Mouse (Mus musculus) embryonic facial prominence, embryonic 15.5 days (tissue): ENCODE results near the gene Ryr2. TPM values are rescaled to one million over a fixed set of nuclear protein-coding genes. Genes with fewer than 3 reads are reported as not detected.
"Not testable (repeated sequence)": the region's sequence is repeated elsewhere in the genome, so short reads cannot be mapped to it uniquely, and the experiment has no call there.

Experiments used
- ATAC-seq: fragments of 200-750 bp; cut with Nextera tagmentation; 2 replicates; pipeline ENCODE4 v1.8.0; 2017; ENCODE audit warnings: low read depth, moderate TSS enrichment; ENCODE audit not compliant: insufficient number of reproducible peaks, low FRiP score, low TSS enrichment
- H3K27ac ChIP-seq: fragments of 300-500 bp; sonication (generic); replicated peaks from 2 replicates; pipeline ENCODE4 v1.5.1; 2015; ENCODE audit warnings: mild to moderate bottlenecking, inconsistent platforms
- H3K27me3 ChIP-seq: fragments of 300-500 bp; sonication (generic); 2 replicates; pipeline ENCODE4 v1.6.1; 2015; ENCODE audit warnings: inconsistent platforms
- H3K36me3 ChIP-seq: fragments of 300-500 bp; sonication (generic); 2 replicates; pipeline ENCODE4 v1.6.1; 2015; ENCODE audit warnings: mild to moderate bottlenecking, inconsistent platforms
- H3K4me1 ChIP-seq: fragments of 300-500 bp; sonication (generic); 2 replicates; pipeline ENCODE4 v1.6.1; 2015; ENCODE audit warnings: inconsistent platforms
- H3K4me2 ChIP-seq: fragments of 300-500 bp; sonication (generic); replicated peaks from 2 replicates; pipeline ENCODE4 v1.6.1; 2015; ENCODE audit warnings: mild to moderate bottlenecking, inconsistent platforms
- H3K4me3 ChIP-seq: fragments of 300-500 bp; sonication (generic); replicated peaks from 2 replicates; pipeline ENCODE4 v1.5.1; 2015; ENCODE audit warnings: mild to moderate bottlenecking, inconsistent platforms
- H3K9ac ChIP-seq: fragments of 300-500 bp; sonication (generic); 2 replicates; pipeline ENCODE4 v1.6.1; 2015; ENCODE audit warnings: inconsistent platforms
- H3K9me3 ChIP-seq: fragments of 300-500 bp; sonication (generic); replicated peaks from 2 replicates; pipeline ENCODE4 v1.6.1; 2016; ENCODE audit warnings: inconsistent platforms
- WGBS: fragments of 180-500 bp; shearing (Covaris S2); methylation state at CpG from one replicate; pipeline ENCODE4 v1.1.7; 2015; 5-methylcytosine and 5-hydroxymethylcytosine counted together
- polyA plus RNA-seq: library from polyadenylated mRNA; unstranded; fragments of >200 nt; fragmentation: Nextera tagmentation; extraction: Ambion mirVana; gene quantifications from 2 replicates; pipeline ENCODE4 v1.2.1, GENCODE M21; 2015

Gene Ryr2
- polyA plus RNA-seq, 1 experiment from 2014 or later, result 0.56 TPM

DNA sequence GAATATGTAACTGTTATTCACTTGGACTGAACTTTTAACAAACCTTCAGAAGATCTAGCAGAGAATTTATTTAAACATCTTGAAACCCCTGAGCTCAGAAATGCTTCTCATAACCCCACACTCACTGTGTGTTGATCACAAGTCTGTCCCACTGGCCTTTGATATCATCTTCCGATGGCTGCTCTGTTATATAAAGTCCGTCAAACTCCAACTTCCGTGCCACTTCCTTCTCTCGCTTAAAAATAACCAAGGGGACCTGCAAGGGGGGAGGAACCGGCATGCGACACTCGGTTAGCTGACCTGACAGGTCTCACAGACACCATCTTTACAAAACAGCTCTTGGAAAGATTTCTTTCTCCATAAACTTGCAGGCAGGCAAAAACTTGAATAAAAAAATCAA lies 521.5 kb downstream of the Ryr2 start:
- no peak for ATAC-seq
- 66% methylated on average over 7 of the region's 7 CpGs for WGBS

DNA sequence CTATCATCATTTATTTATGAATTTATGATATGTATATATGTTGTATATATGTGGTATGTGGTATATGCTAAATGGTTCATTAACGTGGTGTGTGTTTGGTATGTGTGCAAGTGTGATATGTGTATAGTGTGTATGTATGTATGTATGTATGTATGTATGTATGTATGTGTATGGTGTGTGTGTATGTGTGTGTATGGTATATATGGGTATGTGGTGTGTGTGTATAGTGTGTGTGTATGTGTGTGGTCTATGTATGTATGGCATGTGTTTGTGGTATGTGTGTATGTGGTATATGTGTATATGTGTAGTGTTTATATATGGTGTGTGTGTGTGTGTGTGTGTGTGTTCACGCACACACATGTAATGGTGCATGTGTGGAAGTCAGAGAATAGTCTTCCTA lies 534.2 kb downstream of the Ryr2 start:
- Histone ChIP-seq H3K4me2 (no peak overlapping the region), H3K9me3 (no peaks in the 10 kb centered on the region), H3K4me3 (no peak overlapping the region), H3K36me3 (no peaks in the 10 kb centered on the region), H3K9ac (no peak overlapping the region), H3K4me1 (no peaks in the 10 kb centered on the region), H3K27ac (no peak overlapping the region), H3K27me3 (no peaks in the 10 kb centered on the region)
- WGBS, result 46% methylated on average over 2 of the region's 2 CpGs
- ATAC-seq, result no peak

More for the DNA sequence above, 521.5 kb downstream of the Ryr2 start:
- Histone ChIP-seq H3K36me3 (no peaks in the 10 kb centered on the region), H3K4me2 (no peak overlapping the region), H3K27ac (no peak overlapping the region), H3K4me1 (no peaks in the 10 kb centered on the region), H3K9ac (no peak overlapping the region), H3K9me3 (no peaks in the 10 kb centered on the region), H3K27me3 (no peaks in the 10 kb centered on the region), H3K4me3 (no peak overlapping the region)

- H3K4me1 ChIP-seq, result no peaks in the 10 kb centered on the region
- no peaks in the 10 kb centered on the region for H3K9me3 ChIP-seq
- H3K27ac ChIP-seq, result no peak overlapping the region
- no peaks in the 10 kb centered on the region for H3K27me3 ChIP-seq
- no peaks in the 10 kb centered on the region for H3K36me3 ChIP-seq
- no peak overlapping the region for H3K9ac ChIP-seq
- no peak overlapping the region for H3K4me3 ChIP-seq
- H3K4me2 ChIP-seq, result no peak overlapping the region
- no peak for ATAC-seq
These were observed 539.4 kb downstream of the Ryr2 start for GRCm38 (mm10) chr13:11567376-11567775.

DNA sequence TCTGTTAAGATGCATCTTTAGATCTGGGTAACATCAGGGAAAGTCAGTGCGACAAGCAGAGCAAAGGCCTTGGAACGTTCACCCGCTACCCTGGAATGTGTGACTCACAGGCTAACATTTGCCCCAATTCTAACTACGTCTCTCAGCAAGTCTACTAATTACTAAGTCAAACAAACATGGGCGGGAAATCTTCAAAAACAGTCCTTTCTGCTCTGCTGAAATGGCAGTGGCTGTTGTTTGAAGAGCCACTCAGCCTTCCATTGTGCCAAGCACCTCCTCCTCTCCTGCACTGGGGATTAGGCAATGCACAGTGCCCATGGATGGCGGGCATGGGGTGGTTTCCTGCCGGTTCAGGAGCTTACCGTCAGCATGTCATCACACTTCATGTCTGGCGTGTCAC lies 540.3 kb downstream of the Ryr2 start:
- Histone ChIP-seq H3K4me2 (no peak overlapping the region), H3K4me3 (no peak overlapping the region), H3K4me1 (no peaks in the 10 kb centered on the region), H3K36me3 (no peaks in the 10 kb centered on the region), H3K9me3 (no peaks in the 10 kb centered on the region), H3K27me3 (no peaks in the 10 kb centered on the region), H3K27ac (no peak overlapping the region), H3K9ac (no peak overlapping the region)
- no peak for ATAC-seq
- WGBS, result 60% methylated on average over 9 of the region's 9 CpGs

DNA sequence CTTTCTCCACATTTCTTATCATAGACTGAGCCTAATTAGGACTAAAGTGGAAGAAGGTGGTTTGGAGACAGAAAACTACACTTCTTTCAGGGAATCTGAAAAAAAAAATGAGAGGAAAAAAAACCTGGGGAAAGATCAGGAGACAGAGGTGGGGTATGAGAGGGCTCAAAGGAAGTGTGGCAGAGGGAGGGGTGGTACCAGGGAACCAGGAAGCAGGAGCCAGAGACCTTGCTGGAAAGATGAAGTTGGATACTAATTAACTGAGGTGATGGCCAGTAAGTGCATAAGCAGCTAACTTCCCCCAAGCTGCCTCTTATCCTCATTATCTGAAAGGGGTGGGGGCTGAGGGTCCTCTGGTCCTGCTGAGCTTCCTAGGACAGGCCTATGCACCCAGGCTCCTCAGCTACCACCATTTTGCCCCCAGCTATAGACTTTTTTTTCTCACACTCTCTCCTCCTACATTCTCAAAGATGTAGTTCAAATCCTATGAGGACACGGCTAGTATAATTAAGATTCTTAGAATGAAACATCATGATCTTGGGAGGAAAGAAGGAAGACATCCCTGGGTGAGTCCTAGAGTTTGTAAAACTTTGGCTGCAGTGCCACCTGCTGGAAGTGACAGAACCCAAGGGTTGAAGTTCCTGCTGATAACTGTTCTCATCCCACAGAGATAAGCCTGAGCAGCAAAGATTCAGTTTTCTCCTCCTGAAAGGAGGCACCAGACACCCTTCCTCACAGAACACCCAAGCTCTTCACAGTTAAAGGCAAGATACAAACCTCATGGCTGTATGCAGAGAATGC lies 543.3 kb downstream of the Ryr2 start:
- 13% methylated on average over 1 of the region's 1 CpGs for WGBS
- H3K4me2 ChIP-seq, result no peak overlapping the region

GRCm38 (mm10) chr13:11549644-11550043 lies 557.1 kb downstream of the Ryr2 start:
- Histone ChIP-seq H3K9me3 (no peaks in the 10 kb centered on the region), H3K27me3 (no peaks in the 10 kb centered on the region), H3K4me3 (no peak overlapping the region), H3K9ac (no peak overlapping the region), H3K4me2 (no peak overlapping the region), H3K4me1 (no peaks in the 10 kb centered on the region), H3K27ac (no peak overlapping the region), H3K36me3 (no peaks in the 10 kb centered on the region)
- no peak for ATAC-seq
- 87% methylated on average over 3 of the region's 3 CpGs for WGBS

More for the DNA sequence above, 543.3 kb downstream of the Ryr2 start:
- Histone ChIP-seq H3K36me3 (no peaks in the 10 kb centered on the region), H3K27me3 (no peaks in the 10 kb centered on the region), H3K4me3 (no peak overlapping the region), H3K9ac (no peak overlapping the region), H3K27ac (no peak overlapping the region), H3K4me1 (no peaks in the 10 kb centered on the region), H3K9me3 (no peaks in the 10 kb centered on the region)
- ATAC-seq, result no peak

- not testable (repeated sequence) for H3K27ac ChIP-seq, ATAC-seq, H3K4me3 ChIP-seq, H3K9ac ChIP-seq, H3K4me2 ChIP-seq, H3K9me3 ChIP-seq, H3K27me3 ChIP-seq, H3K4me1 ChIP-seq, H3K36me3 ChIP-seq
- WGBS, result 66% methylated on average over 15 of the region's 15 CpGs
These were observed 557.6 kb downstream of the Ryr2 start for GRCm38 (mm10) chr13:11549136-11549535.

DNA sequence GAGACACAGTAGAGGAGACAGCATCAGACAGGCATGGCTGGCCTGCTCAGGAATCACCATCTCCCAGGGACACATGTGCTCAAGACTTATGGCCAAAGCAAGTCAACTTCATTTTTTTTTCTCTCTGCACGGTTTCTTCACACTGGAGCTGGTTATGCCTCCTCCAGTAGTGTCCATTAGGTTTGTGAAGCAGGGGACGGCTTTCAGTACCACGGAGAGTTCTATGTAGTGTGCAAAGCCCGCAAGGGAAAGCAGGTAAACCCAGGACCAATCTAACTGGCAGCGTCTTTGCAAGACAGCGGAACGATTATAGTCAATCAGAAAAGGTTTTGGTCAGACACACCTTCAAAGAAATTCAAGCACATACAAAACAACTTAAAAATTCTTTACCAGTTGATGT lies 560.9 kb downstream of the Ryr2 start:
- 30% methylated on average over 7 of the region's 7 CpGs for WGBS
- no peaks in the 10 kb centered on the region for H3K4me1 ChIP-seq
- H3K27ac ChIP-seq, result no peak overlapping the region
- H3K4me2 ChIP-seq, result no peak overlapping the region
- no peaks in the 10 kb centered on the region for H3K27me3 ChIP-seq
- H3K9me3 ChIP-seq, result no peaks in the 10 kb centered on the region
- H3K9ac ChIP-seq, result no peak overlapping the region
- H3K4me3 ChIP-seq, result no peak overlapping the region
- no peaks in the 10 kb centered on the region for H3K36me3 ChIP-seq
- no peak for ATAC-seq

DNA sequence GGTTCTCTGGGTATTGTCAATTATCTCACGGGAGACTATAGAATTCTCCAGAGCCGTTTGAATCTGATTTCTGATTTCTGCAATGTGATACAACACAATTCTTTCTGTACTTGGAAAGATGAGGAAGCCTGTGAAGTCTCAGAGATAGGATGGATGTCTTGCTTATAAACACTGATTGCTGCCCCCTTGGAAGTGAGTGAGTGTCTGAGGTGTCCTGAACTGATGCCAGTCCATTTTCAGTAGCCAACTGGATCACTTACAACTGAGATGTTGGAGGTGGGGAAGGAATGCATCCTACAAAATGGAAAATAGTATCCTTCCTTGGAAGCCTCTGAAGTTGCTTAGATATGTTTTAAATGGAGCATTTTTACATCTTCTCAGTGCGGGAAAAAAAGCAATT lies 564.2 kb downstream of the Ryr2 start:
- Histone ChIP-seq H3K4me2 (no peak overlapping the region), H3K27ac (no peak overlapping the region), H3K4me1 (no peaks in the 10 kb centered on the region), H3K27me3 (no peaks in the 10 kb centered on the region), H3K9me3 (no peaks in the 10 kb centered on the region), H3K36me3 (no peaks in the 10 kb centered on the region), H3K9ac (no peak overlapping the region), H3K4me3 (no peak overlapping the region)
- no peak for ATAC-seq
- WGBS, result 70% methylated on average over 3 of the region's 3 CpGs

GRCm38 (mm10) chr13:11536851-11537250 lies 569.9 kb downstream of the Ryr2 start:
- H3K27me3 ChIP-seq, result no peaks in the 10 kb centered on the region
- no peaks in the 10 kb centered on the region for H3K36me3 ChIP-seq
- no peak overlapping the region for H3K9ac ChIP-seq
- ATAC-seq, result no peak
- H3K4me3 ChIP-seq, result no peak overlapping the region
- H3K9me3 ChIP-seq, result no peaks in the 10 kb centered on the region
- WGBS, result 44% methylated on average over 1 of the region's 1 CpGs
- no peaks in the 10 kb centered on the region for H3K4me1 ChIP-seq
- no peak overlapping the region for H3K4me2 ChIP-seq
- H3K27ac ChIP-seq, result no peak overlapping the region

- H3K4me1 ChIP-seq, result no peaks in the 10 kb centered on the region
- no peak for ATAC-seq
- H3K27me3 ChIP-seq, result no peaks in the 10 kb centered on the region
- no peak overlapping the region for H3K9ac ChIP-seq
- WGBS, result 79% methylated on average over 3 of the region's 3 CpGs
- no peak overlapping the region for H3K27ac ChIP-seq
- H3K4me3 ChIP-seq, result no peak overlapping the region
- no peaks in the 10 kb centered on the region for H3K9me3 ChIP-seq
- no peak overlapping the region for H3K4me2 ChIP-seq
- no peaks in the 10 kb centered on the region for H3K36me3 ChIP-seq
These were observed 570.9 kb downstream of the Ryr2 start for GRCm38 (mm10) chr13:11535874-11536273.

DNA sequence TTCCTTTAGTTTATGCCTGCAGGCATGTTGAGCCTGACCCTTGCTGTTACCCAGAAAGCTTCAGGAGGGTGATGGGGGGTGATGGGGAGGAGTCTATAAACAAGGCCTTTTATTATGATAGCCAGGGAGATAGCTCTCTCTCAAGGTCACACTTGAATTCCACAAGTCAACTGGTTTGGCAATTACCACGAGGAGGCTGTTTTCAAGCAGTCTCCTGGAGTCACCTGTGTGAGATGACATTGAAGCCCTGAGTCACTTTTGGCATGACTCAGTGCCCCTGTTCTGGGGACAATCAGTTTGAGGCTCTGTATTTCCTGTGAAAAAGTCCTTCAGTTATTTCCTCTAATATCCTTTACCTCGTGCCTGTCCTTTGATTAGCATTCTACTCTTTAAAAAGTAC lies 573.5 kb downstream of the Ryr2 start:
- Histone ChIP-seq H3K36me3 (no peaks in the 10 kb centered on the region), H3K9ac (no peak overlapping the region), H3K4me1 (no peaks in the 10 kb centered on the region), H3K4me2 (no peak overlapping the region), H3K9me3 (no peaks in the 10 kb centered on the region), H3K27ac (no peak overlapping the region), H3K4me3 (no peak overlapping the region), H3K27me3 (no peaks in the 10 kb centered on the region)
- ATAC-seq, result no peak
- WGBS, result 32% methylated on average over 2 of the region's 2 CpGs
